Mouse (Mus musculus) testis, adult 2 months (tissue): ENCODE measurements around the gene Nsun4.

Experiments
- CTCF ChIP-seq: fragments of 200-500 bp; IDR thresholded peaks from 2 replicates; pipeline ENCODE4 v1.5.1; 2012; ENCODE audit warnings: low read depth, mild to moderate bottlenecking, inconsistent platforms, low read length, moderate library complexity; ENCODE audit not compliant: control insufficient read depth, insufficient read depth, insufficient replicate concordance
- POLR2A ChIP-seq: fragments of 200-500 bp; IDR thresholded peaks from 2 replicates; pipeline ENCODE4 v1.6.1; 2012; ENCODE audit warnings: low read depth, mild to moderate bottlenecking, inconsistent platforms, low read length, moderate library complexity; ENCODE audit not compliant: control insufficient read depth

GRCm38 (mm10) chr4:116059012-116059726 is 5.5 kb upstream of the Nsun4 start:
- no peak for TF ChIP-seq CTCF
- no peak for TF ChIP-seq POLR2A
